Mouse (Mus musculus): ENCODE measurements around the gene Pnkd. TPM values are rescaled to one million over a fixed set of nuclear protein-coding genes. Genes with fewer than 3 reads are reported as not detected.
"Not testable (repeated sequence)": the region's sequence is repeated elsewhere in the genome, so short reads cannot be mapped to it uniquely, and the experiment has no call there.

Pnkd gene
- polyA plus RNA-seq, 2 experiments from 2014 or later, result 78.8 to 83.8 TPM

GRCm38 (mm10) chr1:74332241-74332763, 47.6 kb downstream of the Pnkd start:
- ATAC-seq, result peak; percentile 93

- ATAC-seq, result no peak
Observed at GRCm38 (mm10) chr1:74332930-74333329, 48.2 kb downstream of the Pnkd start.

- no peak for ATAC-seq
Observed at GRCm38 (mm10) chr1:74334607-74335006, 49.9 kb downstream of the Pnkd start.

GRCm38 (mm10) chr1:74335033-74335432, 50.3 kb downstream of the Pnkd start:
- no peak for ATAC-seq

GRCm38 (mm10) chr1:74335436-74336170, 50.9 kb downstream of the Pnkd start:
- ATAC-seq, result no peak

GRCm38 (mm10) chr1:74337241-74337771, 52.6 kb downstream of the Pnkd start:
- no peak for ATAC-seq

GRCm38 (mm10) chr1:74338013-74338412, 53.3 kb downstream of the Pnkd start:
- no peak for ATAC-seq

- ATAC-seq, result no peak
Observed at GRCm38 (mm10) chr1:74338626-74339025, 53.9 kb downstream of the Pnkd start.

GRCm38 (mm10) chr1:74339917-74340316, 55.2 kb downstream of the Pnkd start:
- ATAC-seq, result no peak

- no peak for ATAC-seq
Observed at GRCm38 (mm10) chr1:74340361-74340764, 55.6 kb downstream of the Pnkd start.

GRCm38 (mm10) chr1:74340992-74341391, 56.3 kb downstream of the Pnkd start:
- not testable (repeated sequence) for ATAC-seq

GRCm38 (mm10) chr1:74341898-74342297, 57.2 kb downstream of the Pnkd start:
- peak; percentile 67 for ATAC-seq

GRCm38 (mm10) chr1:74342308-74342707, 57.6 kb downstream of the Pnkd start:
- peak; percentile 57 for ATAC-seq

- ATAC-seq, result no peak
Observed at GRCm38 (mm10) chr1:74343161-74343560, 58.4 kb downstream of the Pnkd start.

- no peak for ATAC-seq
Observed at GRCm38 (mm10) chr1:74344163-74344916, 59.6 kb downstream of the Pnkd start.

GRCm38 (mm10) chr1:74351185-74351769, 66.5 kb downstream of the Pnkd start:
- ATAC-seq, result peak; percentile 51

- ATAC-seq, result no peak
Observed at GRCm38 (mm10) chr1:74352532-74353096, 67.9 kb downstream of the Pnkd start.

GRCm38 (mm10) chr1:74353453-74354229, 68.9 kb downstream of the Pnkd start:
- no peak for ATAC-seq

GRCm38 (mm10) chr1:74357531-74357930, 72.8 kb downstream of the Pnkd start:
- ATAC-seq, result no peak

GRCm38 (mm10) chr1:74359952-74360517, 75.3 kb downstream of the Pnkd start:
- ATAC-seq, result peak; percentile 53

- ATAC-seq, result peak; percentile 78
Observed at GRCm38 (mm10) chr1:74361812-74362211, 77.1 kb downstream of the Pnkd start, which contains the start of gene Catip. TSS of gene Catip (plus strand) at chr1:74362108.

All from CD4-positive, CD25-positive, alpha-beta regulatory T cell, adult 4 months (primary cell).